Mouse (Mus musculus) thymus, adult 2 months (tissue): Measurements from ENCODE around the gene Slc25a42. TPM values are rescaled to one million over a fixed set of nuclear protein-coding genes. Genes with fewer than 3 reads are reported as not detected.
A peak's percentile ranks its signal among the peaks of the same experiment; 100 is the strongest.

Source experiments
- DNase-seq: peaks from one replicate; pipeline ENCODE4 v3.0.0; 2021
- H3K27ac ChIP-seq: fragments of 200-500 bp; 2 replicates; pipeline ENCODE4 v1.5.1; 2012; ENCODE audit warnings: low read length, control low read depth; ENCODE audit not compliant: control insufficient read depth, insufficient read depth
- H3K27me3 ChIP-seq: fragments of 200-500 bp; 2 replicates; pipeline ENCODE4 v1.6.1; 2012; ENCODE audit warnings: mild to moderate bottlenecking, low read length, moderate library complexity, mixed read lengths; ENCODE audit not compliant: control insufficient read depth, insufficient read depth
- H3K36me3 ChIP-seq: fragments of 200-500 bp; 2 replicates; pipeline ENCODE4 v1.6.1; 2012; ENCODE audit warnings: mild to moderate bottlenecking, low read length, moderate library complexity; ENCODE audit not compliant: control insufficient read depth, insufficient read depth
- H3K4me1 ChIP-seq: fragments of 200-500 bp; replicated peaks from 2 replicates; pipeline ENCODE4 v1.6.1; 2012; ENCODE audit warnings: low read length; ENCODE audit not compliant: control insufficient read depth, insufficient read depth
- H3K4me3 ChIP-seq: fragments of 200-500 bp; 2 replicates; pipeline ENCODE4 v1.5.1; 2012; ENCODE audit warnings: mild to moderate bottlenecking, low read length, control low read depth, moderate library complexity; ENCODE audit not compliant: control insufficient read depth, insufficient read depth
- CTCF ChIP-seq: fragments of 200-500 bp; IDR thresholded peaks from 2 replicates; pipeline ENCODE4 v1.5.1; 2012; ENCODE audit warnings: mild to moderate bottlenecking, control low read depth, low read length, moderate library complexity, borderline replicate concordance; ENCODE audit not compliant: control insufficient read depth, poor library complexity, insufficient read depth; ENCODE audit errors: extremely low read depth
- POLR2A ChIP-seq: fragments of 200-500 bp; IDR thresholded peaks from 2 replicates; pipeline ENCODE4 v1.6.1; 2012; ENCODE audit warnings: mild to moderate bottlenecking, low read length, control low read depth, moderate library complexity; ENCODE audit not compliant: control insufficient read depth, poor library complexity, insufficient read depth; ENCODE audit errors: extremely low read depth
- WGBS: fragments of 180-500 bp; shearing (Covaris S2); methylation state at CpG from one replicate; pipeline ENCODE4 v1.1.7; 2018; 5-methylcytosine and 5-hydroxymethylcytosine counted together
- polyA plus RNA-seq: library from polyadenylated mRNA; depleted of rRNA; stranded (reverse); fragments of >200 nt; gene quantifications from 2 replicates; pipeline ENCODE4 v1.2.3, GENCODE M21; 2012

Slc25a42 gene
- polyA plus RNA-seq, 1 experiment = 66.6 TPM

DNA sequence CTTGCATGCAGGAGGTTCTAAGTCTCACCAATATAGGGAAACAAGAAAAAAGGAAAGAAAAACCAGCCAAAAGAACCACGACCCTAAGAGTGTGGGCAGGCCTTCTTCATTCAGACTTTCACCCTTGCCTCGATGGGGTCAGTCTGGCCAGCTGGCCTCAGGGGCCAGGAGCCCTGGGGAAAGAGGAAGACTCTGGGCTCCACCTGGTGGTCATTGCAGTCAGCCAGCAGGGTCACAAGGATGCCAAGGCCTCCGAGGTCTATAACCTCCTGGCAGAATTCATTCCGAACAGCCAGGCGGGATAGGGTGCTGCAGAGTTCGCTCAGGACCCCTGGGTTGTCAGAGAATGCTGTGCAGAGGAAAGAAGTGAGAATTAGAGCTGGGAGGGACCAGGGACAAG, 11.2 kb upstream of the Slc25a42 start:
- H3K27me3 ChIP-seq = no peaks in the 10 kb centered on the region
- TF ChIP-seq CTCF (peak; percentile 45; the same call in 1 of the 2 replicates), POLR2A (no peak)
- WGBS = 76% methylated on average over 6 of the region's 6 CpGs
- no peak overlapping the region for H3K27ac ChIP-seq
- H3K36me3 ChIP-seq = no peaks in the 10 kb centered on the region
- no peak overlapping the region for H3K4me3 ChIP-seq
- DNase-seq = no peak
- H3K4me1 ChIP-seq = no peaks in the 10 kb centered on the region

DNA sequence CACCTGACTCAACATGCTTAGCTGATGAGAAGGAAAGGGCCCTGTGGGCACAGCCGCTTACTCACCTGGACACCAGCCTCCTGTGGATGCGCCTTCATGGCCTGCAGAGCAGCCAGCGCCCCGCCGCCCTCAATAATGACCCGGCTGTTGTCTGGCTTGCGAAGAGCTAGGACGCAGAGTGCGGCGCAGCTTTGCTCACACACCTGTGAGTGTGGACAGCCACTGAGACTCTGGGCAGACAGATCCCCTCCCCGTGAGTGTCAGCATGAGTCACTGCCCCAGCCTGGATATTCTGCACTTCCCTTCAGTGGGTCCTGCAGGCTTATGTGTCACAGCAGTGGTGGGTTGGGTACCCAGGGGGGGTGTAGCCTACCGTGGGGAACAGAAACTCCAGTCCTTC, 9.9 kb upstream of the Slc25a42 start:
- TF ChIP-seq POLR2A (no peak), CTCF (no peak)
- 98% methylated on average over 12 of the region's 12 CpGs for WGBS
- Histone ChIP-seq H3K27ac (no peak overlapping the region), H3K4me3 (no peak overlapping the region), H3K4me1 (no peaks in the 10 kb centered on the region), H3K36me3 (no peaks in the 10 kb centered on the region), H3K27me3 (no peaks in the 10 kb centered on the region)
- no peak for DNase-seq

DNA sequence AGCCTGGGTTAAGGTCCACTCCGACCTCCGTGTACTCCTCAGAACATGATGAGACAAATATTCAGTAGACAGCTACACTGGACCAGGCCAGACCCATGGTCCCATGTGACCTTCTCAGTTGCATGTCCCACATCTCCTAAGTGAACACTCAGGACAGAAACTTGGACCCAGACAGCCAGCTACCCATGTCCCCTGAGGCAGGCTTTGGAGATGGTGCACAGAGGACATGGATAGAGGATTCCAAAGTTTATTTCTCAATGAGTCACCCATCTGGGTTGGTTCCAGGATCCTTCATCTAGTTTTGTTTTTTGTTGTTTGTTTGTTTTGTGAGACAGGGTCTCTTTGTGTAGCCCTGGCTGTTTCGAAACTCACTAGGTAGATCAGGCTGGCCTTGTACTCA, 8.8 kb upstream of the Slc25a42 start:
- no peak for DNase-seq
- Histone ChIP-seq H3K27me3 (no peaks in the 10 kb centered on the region), H3K36me3 (no peaks in the 10 kb centered on the region), H3K4me1 (no peaks in the 10 kb centered on the region), H3K27ac (no peak overlapping the region), H3K4me3 (no peak overlapping the region)
- TF ChIP-seq CTCF (no peak), POLR2A (no peak)
- WGBS = 100% methylated on average over 3 of the region's 3 CpGs

DNA sequence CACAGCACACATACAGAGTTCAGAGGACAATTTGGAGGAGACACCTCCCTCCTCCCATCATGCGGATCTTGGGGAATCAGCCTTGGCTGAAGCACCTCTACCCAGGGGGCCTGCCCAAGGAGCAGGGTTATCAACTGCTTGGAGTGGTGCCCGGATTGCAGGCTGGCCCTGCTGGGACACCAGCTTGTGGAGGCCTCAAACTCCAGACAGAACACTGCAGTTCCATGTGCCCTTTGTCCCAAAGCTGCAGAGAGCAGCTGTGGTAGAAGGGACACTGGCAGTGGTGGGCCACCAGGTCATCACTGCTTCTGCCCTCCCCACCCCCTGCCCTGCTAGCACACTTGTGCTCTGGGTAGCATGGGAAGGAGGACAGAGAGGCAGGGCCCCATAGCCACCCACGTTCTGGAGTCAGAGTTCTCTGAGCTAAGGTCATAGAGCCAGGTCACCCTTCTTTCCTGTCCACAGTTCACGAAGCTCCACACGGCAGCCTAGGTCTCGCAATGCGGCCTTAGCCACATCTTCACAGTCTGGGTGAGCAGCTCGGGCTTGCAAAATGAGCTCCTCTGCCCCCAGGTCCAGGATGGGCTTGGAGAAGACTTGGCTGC, 8.2 kb upstream of the Slc25a42 start:
- H3K27me3 ChIP-seq = no peaks in the 10 kb centered on the region
- H3K4me3 ChIP-seq = no peak overlapping the region
- DNase-seq = no peak
- H3K4me1 ChIP-seq = no peaks in the 10 kb centered on the region
- H3K27ac ChIP-seq = no peak overlapping the region
- TF ChIP-seq POLR2A = no peak
- TF ChIP-seq CTCF = no peak
- H3K36me3 ChIP-seq = no peaks in the 10 kb centered on the region
- 93% methylated on average over 8 of the region's 8 CpGs for WGBS

DNA sequence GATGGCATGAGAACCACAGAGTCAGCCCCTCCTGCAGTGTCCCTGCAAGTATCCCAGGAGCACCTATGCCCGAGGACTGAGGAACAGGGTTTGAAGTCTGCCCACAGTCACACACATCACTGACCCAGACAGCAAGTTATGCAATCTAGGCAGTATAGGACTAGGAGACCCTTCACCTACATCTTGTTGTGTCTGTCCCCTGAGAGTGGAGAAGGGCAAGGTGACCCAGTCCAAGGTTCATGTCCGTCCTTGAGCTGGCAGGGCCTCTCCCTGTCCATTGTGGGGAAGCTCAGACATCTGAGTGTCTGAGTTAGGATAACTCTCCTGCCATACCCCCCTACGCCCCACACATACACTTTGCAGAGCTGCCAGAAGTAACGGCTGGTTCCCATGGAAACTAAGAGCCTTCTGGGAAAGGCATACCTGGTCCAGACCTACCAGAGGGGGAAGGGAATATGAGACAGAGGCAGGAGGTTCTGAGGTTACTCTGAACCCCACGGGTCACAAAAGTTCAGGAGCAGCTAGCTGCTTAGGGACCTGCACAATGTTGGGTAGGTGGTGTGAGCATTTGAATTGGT, 7.1 kb upstream of the Slc25a42 start:
- H3K27ac ChIP-seq = no peak overlapping the region
- no peak overlapping the region for H3K4me3 ChIP-seq
- no peaks in the 10 kb centered on the region for H3K27me3 ChIP-seq
- no peaks in the 10 kb centered on the region for H3K36me3 ChIP-seq
- 80% methylated on average over 5 of the region's 5 CpGs for WGBS
- TF ChIP-seq POLR2A (no peak), CTCF (no peak)
- DNase-seq = no peak
- no peaks in the 10 kb centered on the region for H3K4me1 ChIP-seq

DNA sequence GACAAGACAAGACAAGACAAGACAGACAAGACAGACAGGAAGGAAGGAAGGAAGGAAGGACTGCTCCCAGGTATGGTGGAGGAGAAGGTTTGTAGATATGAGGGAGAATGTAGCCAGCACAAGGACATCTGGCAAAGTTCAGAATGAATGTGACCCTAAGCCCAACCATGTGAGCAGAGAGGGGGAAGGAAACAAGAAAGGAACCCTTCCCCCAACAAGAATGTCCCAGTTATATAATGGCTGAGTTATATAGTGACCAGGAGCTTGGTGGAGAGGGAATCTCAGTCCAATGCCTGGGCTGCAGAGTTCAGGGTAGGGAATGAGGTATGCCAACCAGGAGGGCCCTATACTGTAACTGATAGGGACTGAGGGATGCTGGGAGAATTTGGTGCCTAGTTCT, 5.3 kb upstream of the Slc25a42 start:
- H3K27ac ChIP-seq = no peak overlapping the region
- no peaks in the 10 kb centered on the region for H3K27me3 ChIP-seq
- no peaks in the 10 kb centered on the region for H3K4me1 ChIP-seq

More for the DNA sequence above, 5.3 kb upstream of the Slc25a42 start:
- no peak for TF ChIP-seq POLR2A
- TF ChIP-seq CTCF = no peak
- no peak for DNase-seq
- Histone ChIP-seq H3K4me3 (no peak overlapping the region), H3K36me3 (no peaks in the 10 kb centered on the region)
